ENCODE assay signal across 28 mouse cellular contexts in genomic region chr8:87609110-87609509, GRCm38 (mm10). TPM values are rescaled to one million over a fixed set of nuclear protein-coding genes. Genes with fewer than 3 reads are reported as not detected.
DNase-seq lines count a peak whose midpoint lies in the region; ATAC-seq and TF ChIP-seq lines count a peak whose summit lies in the region.
"Had no signal": no experiment of that assay in that cellular context is flagged by ENCODE, and none has a peak within 500 bp of the region (broad histone marks: within the 10 kb centered on the region; RNA-seq: fewer than 3 reads in every experiment).

No protein-coding gene starts in this region.

- no peak for DNase-seq in gastrocnemius, adult 2 months
- no peak for DNase-seq in gastrocnemius, postnatal 25 days
- no peak for DNase-seq in kidney, postnatal 25 days
- DNase-seq in ES-CJ7 (ENCODE audit: low read depth, low spot score), result peak; percentile 29
- no peak for DNase-seq in ovary, postnatal 36 days (ENCODE audit: low spot score)
- DNase-seq: adrenal gland, adult 8-10 months; adrenal gland, postnatal 14 days; adrenal gland, postnatal 36 days; B cell, adult 2 months; cerebellum, adult 11-12 months; cerebellum, adult 2 months; cerebellum, adult 9-10 months; cerebellum, postnatal 25 days; forebrain, postnatal 0 days had no signal

- no peak overlapping the region for H3K4me3 ChIP-seq in gastrocnemius, adult 2 months
- no peak overlapping the region for H3K4me3 ChIP-seq in kidney, embryonic 15.5 days (replicated peaks)
- H3K4me3 ChIP-seq: embryonic facial prominence, embryonic 10.5 days; embryonic facial prominence, embryonic 12.5 days; forebrain, embryonic 13.5 days; forebrain, embryonic 15.5 days had no signal

- intact Hi-C loops in gastrocnemius, adult 2 months (cut with DNase I), result no loop called here

- H3K9ac ChIP-seq in kidney, embryonic 15.5 days, result no peak overlapping the region
- H3K9ac ChIP-seq: embryonic facial prominence, embryonic 12.5 days; forebrain, embryonic 13.5 days; forebrain, embryonic 15.5 days; forebrain, postnatal 0 days had no signal

- peaks cover 17% of the 10 kb centered on the region; the same call in 1 of the 2 replicates for H3K4me1 ChIP-seq in kidney, embryonic 15.5 days
- H3K4me1 ChIP-seq: embryonic facial prominence, embryonic 10.5 days; embryonic facial prominence, embryonic 12.5 days; forebrain, embryonic 13.5 days; forebrain, embryonic 15.5 days had no signal

- H3K9me3 ChIP-seq in kidney, embryonic 15.5 days (replicated peaks), result no peaks in the 10 kb centered on the region
- H3K9me3 ChIP-seq: embryonic facial prominence, embryonic 10.5 days; embryonic facial prominence, embryonic 12.5 days; forebrain, embryonic 13.5 days; forebrain, embryonic 15.5 days had no signal

- H3K36me3 ChIP-seq in kidney, embryonic 15.5 days, result no peaks in the 10 kb centered on the region
- H3K36me3 ChIP-seq: embryonic facial prominence, embryonic 10.5 days; embryonic facial prominence, embryonic 12.5 days; forebrain, embryonic 15.5 days had no signal

- no peak for TF ChIP-seq CTCF in gastrocnemius, adult 2 months (IDR thresholded peaks at IDR 0.05)

- peak; percentile 70; the same call in 1 of the 2 replicates for ATAC-seq in kidney, embryonic 15.5 days (replicated peaks; ENCODE audit: low FRiP score)
- ATAC-seq: activated CD4-positive, CD25-positive, alpha-beta regulatory T cell, adult 4 months; CD4-positive, CD25-positive, alpha-beta regulatory T cell, adult 4 months; forebrain, embryonic 13.5 days; forebrain, embryonic 15.5 days; forebrain, postnatal 0 days had no signal

- 0 out of 2 replicates have a peak, but pooled peaks cover 3% of the 10 kb centered on the region for H3K27me3 ChIP-seq in kidney, embryonic 15.5 days
- H3K27me3 ChIP-seq: CH12.LX; embryonic facial prominence, embryonic 12.5 days; forebrain, embryonic 13.5 days; forebrain, embryonic 15.5 days had no signal

- H3K4me2 ChIP-seq in kidney, embryonic 15.5 days, result no peak overlapping the region
- H3K4me2 ChIP-seq: embryonic facial prominence, embryonic 12.5 days; forebrain, embryonic 13.5 days; forebrain, embryonic 15.5 days had no signal

- H3K27ac ChIP-seq in gastrocnemius, adult 2 months, result peak overlapping the region; percentile 61
- H3K27ac ChIP-seq in kidney, embryonic 15.5 days, result no peak overlapping the region
- H3K27ac ChIP-seq: embryonic facial prominence, embryonic 10.5 days; embryonic facial prominence, embryonic 12.5 days; forebrain, embryonic 13.5 days; forebrain, embryonic 15.5 days had no signal

- WGBS in kidney, embryonic 15.5 days, result 63% methylated on average over 7 of the region's 7 CpGs

RNA-seq across cellular contexts. Expression of gene 4933402J07Rik, which starts 45.5 kb away (rescaled TPM):
- not detected for total RNA-seq in gastrocnemius, adult 2 months (2021)
- not detected for total RNA-seq in gastrocnemius, postnatal 25 days (2021)
- not detected in 2 replicates for polyA plus RNA-seq in kidney, embryonic 15.5 days (2015; fragmentation: Nextera tagmentation; extraction: Ambion mirVana)
- total RNA-seq: adrenal gland, adult 18-20 months; adrenal gland, postnatal 14 days; adrenal gland, postnatal 36 days; CH12.LX; ES-E14; forebrain, postnatal 0 days; MEL had no signal
- polyA plus RNA-seq: activated CD4-positive, CD25-positive, alpha-beta regulatory T cell, adult 4 months; CD4-positive, CD25-positive, alpha-beta regulatory T cell, adult 4 months; cortical plate, adult 2 months; embryonic facial prominence, embryonic 10.5 days; embryonic facial prominence, embryonic 12.5 days; embryonic facial prominence, embryonic 14.5 days; forebrain, embryonic 11.5 days; forebrain, embryonic 13.5 days; forebrain, embryonic 15.5 days; forebrain, postnatal 0 days had no signal
